Mouse (Mus musculus): Measurements from ENCODE around the gene Lrrc75a. TPM values are rescaled to one million over a fixed set of nuclear protein-coding genes. Genes with fewer than 3 reads are reported as not detected.

The Lrrc75a gene
- polyA plus RNA-seq, 1 experiment: 2.5 TPM

DNA sequence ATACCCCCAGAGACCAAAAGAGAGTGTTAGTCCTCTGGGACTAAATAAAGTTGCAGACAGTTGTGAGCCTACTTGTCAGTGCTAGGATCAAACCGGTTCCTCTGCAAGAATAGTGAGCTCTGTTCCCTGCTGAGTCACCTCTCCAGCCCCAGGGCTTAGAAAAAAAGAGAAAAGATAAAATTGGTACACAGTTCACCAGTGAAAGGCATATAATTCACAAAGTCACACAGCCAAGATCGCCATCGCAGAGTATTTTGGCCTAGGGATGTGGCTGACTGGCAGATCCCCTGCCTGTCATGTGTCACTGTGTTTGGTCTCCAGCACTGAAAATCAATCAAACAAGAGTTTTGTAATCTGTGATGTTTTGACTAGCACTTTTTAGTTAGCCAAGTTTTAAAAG, 80.0 kb downstream of the Lrrc75a start:
- 47% methylated on average over 3 of the region's 3 CpGs for WGBS

DNA sequence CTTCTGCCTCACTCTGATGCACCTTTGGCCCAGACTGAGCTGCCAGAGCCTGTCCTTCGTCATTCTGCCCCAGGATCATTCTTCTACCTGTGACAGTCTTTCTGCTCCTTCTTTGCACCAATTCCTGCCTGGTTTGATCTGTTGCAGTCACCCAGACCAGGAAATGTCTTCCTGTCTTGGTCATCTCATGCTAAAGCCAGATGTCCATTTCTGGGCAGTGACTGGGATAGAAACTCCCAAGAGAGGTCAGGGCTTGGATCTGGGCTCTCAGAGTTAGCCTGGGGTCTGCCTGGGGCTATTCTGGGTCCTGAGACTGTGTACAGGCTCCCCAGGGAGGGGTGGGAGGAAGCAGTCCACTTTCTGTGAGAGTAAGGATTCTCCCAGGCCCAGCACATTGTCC, 82.1 kb downstream of the Lrrc75a start:
- no peaks in the 10 kb centered on the region; the same call in 1 of the 2 replicates for H3K4me1 ChIP-seq (ENCODE audit: control insufficient read depth, insufficient read depth, low read length)
- 59% methylated on average over 1 of the region's 1 CpGs for WGBS
- no peak overlapping the region for H3K4me3 ChIP-seq (replicated peaks; ENCODE audit: control insufficient read depth, low read depth, low read length)
- no peak overlapping the region for H3K27ac ChIP-seq (ENCODE audit: control insufficient read depth, insufficient read depth, low read depth, low read length, poor library complexity)
- TF ChIP-seq POLR2A (IDR thresholded peaks at IDR 0.05; ENCODE audit: borderline replicate concordance, control insufficient read depth, low read depth, low read length) (no peak), CTCF (IDR thresholded peaks at IDR 0.05; ENCODE audit: control insufficient read depth, insufficient read depth, low read length) (no peak)

More for the DNA sequence above, 80.0 kb downstream of the Lrrc75a start:
- H3K27ac ChIP-seq (ENCODE audit: control insufficient read depth, insufficient read depth, low read depth, low read length, poor library complexity): no peak overlapping the region
- no peaks in the 10 kb centered on the region; the same call in 1 of the 2 replicates for H3K4me1 ChIP-seq (ENCODE audit: control insufficient read depth, insufficient read depth, low read length)
- H3K4me3 ChIP-seq (replicated peaks; ENCODE audit: control insufficient read depth, low read depth, low read length): no peak overlapping the region
- TF ChIP-seq POLR2A (IDR thresholded peaks at IDR 0.05; ENCODE audit: borderline replicate concordance, control insufficient read depth, low read depth, low read length): no peak
- no peak for TF ChIP-seq CTCF (IDR thresholded peaks at IDR 0.05; ENCODE audit: control insufficient read depth, insufficient read depth, low read length)

DNA sequence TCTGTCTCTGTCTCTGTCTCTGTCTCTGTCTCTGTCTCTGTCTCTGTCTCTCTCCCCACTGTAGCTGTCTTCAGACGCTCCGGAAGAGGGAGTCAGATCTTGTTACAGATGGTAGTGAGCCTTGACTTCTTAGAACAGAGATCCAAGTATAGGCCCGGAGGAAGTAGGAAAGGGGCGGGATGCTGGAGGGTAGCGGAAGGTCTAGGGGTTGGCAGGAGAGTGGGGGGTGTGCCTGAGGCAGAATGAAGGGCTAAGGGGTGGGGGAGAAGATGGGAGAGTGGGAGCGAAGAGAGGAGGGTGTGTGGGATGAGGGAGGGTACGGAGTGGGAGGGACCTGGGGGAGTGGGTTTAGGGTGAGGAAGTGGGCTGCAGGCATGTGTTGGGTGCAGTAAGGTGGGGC, 82.6 kb downstream of the Lrrc75a start:
- H3K4me3 ChIP-seq (replicated peaks; ENCODE audit: control insufficient read depth, low read depth, low read length): no peak overlapping the region
- WGBS: 64% methylated on average over 7 of the region's 7 CpGs
- TF ChIP-seq POLR2A (IDR thresholded peaks at IDR 0.05; ENCODE audit: borderline replicate concordance, control insufficient read depth, low read depth, low read length): no peak
- TF ChIP-seq CTCF (IDR thresholded peaks at IDR 0.05; ENCODE audit: control insufficient read depth, insufficient read depth, low read length): no peak
- H3K27ac ChIP-seq (ENCODE audit: control insufficient read depth, insufficient read depth, low read depth, low read length, poor library complexity): no peak overlapping the region
- no peaks in the 10 kb centered on the region; the same call in 1 of the 2 replicates for H3K4me1 ChIP-seq (ENCODE audit: control insufficient read depth, insufficient read depth, low read length)

DNA sequence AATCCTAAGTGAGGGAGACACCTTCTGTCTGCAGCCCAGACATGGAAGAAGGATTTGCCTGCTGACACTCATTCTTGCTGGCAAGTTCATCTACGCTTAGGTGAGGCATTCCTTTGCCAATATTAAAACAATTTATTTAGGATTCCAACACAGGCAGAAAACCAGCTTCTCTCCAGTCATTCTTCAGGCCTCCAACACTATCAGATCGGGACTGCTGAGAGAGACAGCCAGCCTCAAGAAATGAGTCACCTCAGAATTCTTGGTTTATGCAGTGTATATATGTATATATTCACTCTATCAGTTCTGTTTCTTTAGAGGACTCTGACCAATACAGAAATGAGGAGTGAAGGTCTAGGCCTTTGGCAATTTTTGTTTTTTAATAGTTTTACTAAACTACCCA, 84.7 kb downstream of the Lrrc75a start:
- H3K4me3 ChIP-seq (replicated peaks; ENCODE audit: control insufficient read depth, low read depth, low read length): no peak overlapping the region
- WGBS: 77% methylated on average over 2 of the region's 2 CpGs
- H3K4me1 ChIP-seq (ENCODE audit: control insufficient read depth, insufficient read depth, low read length): no peaks in the 10 kb centered on the region; the same call in 1 of the 2 replicates
- H3K27ac ChIP-seq (ENCODE audit: control insufficient read depth, insufficient read depth, low read depth, low read length, poor library complexity): no peak overlapping the region
- TF ChIP-seq POLR2A (IDR thresholded peaks at IDR 0.05; ENCODE audit: borderline replicate concordance, control insufficient read depth, low read depth, low read length): no peak
- no peak for TF ChIP-seq CTCF (IDR thresholded peaks at IDR 0.05; ENCODE audit: control insufficient read depth, insufficient read depth, low read length)

DNA sequence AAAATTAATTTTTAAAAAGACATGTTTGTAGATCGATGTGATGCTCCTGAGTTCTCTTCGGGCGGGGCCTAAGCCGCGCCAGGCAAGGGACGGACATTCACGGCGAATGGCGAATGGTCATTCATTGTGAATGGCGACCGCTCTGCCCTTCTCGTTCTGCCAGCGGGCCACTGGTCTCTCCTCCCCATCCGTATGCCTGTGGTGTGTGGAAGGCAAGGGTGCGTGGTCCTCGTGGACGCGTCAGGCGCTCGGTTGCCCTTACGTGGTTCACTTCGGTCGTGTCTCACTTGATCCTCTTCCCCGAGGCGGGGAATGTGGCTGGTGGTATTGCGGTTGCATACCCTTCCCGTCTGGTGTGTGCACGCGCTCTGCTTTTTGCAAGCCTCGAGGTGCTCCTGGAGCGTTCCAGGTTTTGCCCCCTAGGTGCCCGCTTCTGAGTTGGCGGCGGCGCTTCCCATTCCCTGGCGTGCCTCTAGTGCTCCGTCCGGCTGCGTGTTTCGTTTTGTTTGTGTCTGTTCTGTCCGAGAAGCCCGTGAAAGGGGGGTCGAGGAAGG, 87.8 kb downstream of the Lrrc75a start:
- TF ChIP-seq POLR2A (IDR thresholded peaks at IDR 0.05; ENCODE audit: borderline replicate concordance, control insufficient read depth, low read depth, low read length) (no peak), CTCF (IDR thresholded peaks at IDR 0.05; ENCODE audit: control insufficient read depth, insufficient read depth, low read length) (no peak)
- H3K27ac ChIP-seq (ENCODE audit: control insufficient read depth, insufficient read depth, low read depth, low read length, poor library complexity): no peak overlapping the region
- peak overlapping the region; percentile 49 for H3K4me3 ChIP-seq (replicated peaks; ENCODE audit: control insufficient read depth, low read depth, low read length)
- 49% methylated on average over 43 of the region's 43 CpGs for WGBS
- no peaks in the 10 kb centered on the region for H3K4me1 ChIP-seq (ENCODE audit: control insufficient read depth, insufficient read depth, low read length)

DNA sequence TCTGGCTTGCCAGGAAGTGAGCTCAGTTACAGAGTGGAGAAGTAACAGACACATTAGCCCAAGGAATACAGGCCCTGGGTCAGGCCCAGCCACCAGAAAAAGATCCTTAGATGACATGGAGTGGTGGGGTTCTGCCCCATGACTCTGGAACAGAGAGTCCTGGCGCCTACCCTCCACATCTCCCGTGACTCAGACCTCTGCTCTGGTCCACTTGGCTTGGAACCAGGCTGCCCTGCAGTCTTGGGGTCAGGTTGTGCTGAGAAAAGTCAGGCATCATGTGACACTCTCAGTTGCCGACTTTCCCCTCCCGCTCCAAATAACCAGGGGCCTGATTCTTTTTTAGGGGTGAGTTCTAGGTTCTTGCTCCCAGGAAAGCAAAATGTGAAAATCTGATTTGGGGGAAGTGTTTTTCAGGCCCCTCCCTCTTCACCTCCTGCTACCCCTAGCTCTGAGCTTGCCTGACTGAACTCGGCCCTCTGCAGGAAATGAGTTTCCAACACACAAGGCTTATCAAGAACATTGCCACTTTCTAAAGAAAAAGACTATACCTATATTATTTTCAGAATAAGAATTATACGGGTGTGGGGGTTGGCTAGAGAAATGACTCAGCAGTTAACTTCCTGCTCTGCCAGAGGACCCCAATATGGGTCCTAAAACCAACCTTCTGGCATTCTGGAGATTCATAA, 89.2 kb downstream of the Lrrc75a start:
- WGBS: 16% methylated on average over 6 of the region's 6 CpGs
- H3K4me3 ChIP-seq (replicated peaks; ENCODE audit: control insufficient read depth, low read depth, low read length): no peak overlapping the region
- no peak for TF ChIP-seq POLR2A (IDR thresholded peaks at IDR 0.05; ENCODE audit: borderline replicate concordance, control insufficient read depth, low read depth, low read length)
- TF ChIP-seq CTCF (IDR thresholded peaks at IDR 0.05; ENCODE audit: control insufficient read depth, insufficient read depth, low read length): no peak
- no peaks in the 10 kb centered on the region for H3K4me1 ChIP-seq (ENCODE audit: control insufficient read depth, insufficient read depth, low read length)
- no peak overlapping the region for H3K27ac ChIP-seq (ENCODE audit: control insufficient read depth, insufficient read depth, low read depth, low read length, poor library complexity)

DNA sequence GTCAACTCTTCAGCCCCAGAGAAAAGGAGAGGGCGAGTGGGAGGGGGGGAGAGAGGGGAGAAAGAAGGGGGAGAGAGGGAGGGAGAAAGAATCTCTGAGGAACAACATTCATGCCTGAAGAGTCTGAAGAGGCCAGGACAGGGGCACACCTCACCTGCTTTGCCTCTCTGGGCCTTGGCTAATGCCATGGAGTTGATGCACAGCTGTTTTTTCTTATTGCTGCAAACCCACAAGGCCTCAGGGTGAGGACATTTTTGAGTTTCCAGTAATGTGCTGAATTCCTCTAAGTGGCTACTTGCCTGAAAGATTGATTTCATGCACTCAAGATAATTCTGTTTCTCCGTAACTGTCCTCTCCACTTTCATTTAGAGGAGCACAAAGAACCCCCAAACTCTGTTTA, 90.2 kb downstream of the Lrrc75a start:
- 82% methylated on average over 2 of the region's 2 CpGs for WGBS

DNA sequence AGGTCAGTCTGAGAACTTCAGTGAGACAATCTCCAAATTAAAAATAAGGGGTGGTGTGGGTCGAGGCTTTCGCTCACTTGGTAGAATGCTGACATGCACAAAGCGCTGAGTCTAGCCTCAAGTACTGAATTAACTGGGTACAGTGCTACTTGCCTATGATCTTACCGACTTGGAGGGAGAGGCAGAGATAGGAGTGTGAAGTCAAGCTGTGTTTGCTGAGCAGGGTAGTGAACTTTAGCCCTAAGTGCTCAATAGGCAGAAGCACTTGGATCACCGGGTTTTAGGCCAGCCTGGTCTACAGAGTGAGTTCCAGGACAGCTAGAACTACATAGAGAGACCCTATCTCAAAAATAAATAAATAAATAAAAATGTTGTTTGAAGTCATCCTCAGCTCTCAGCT, 91.1 kb downstream of the Lrrc75a start:
- Histone ChIP-seq H3K4me1 (ENCODE audit: control insufficient read depth, insufficient read depth, low read length) (no peaks in the 10 kb centered on the region), H3K27ac (ENCODE audit: control insufficient read depth, insufficient read depth, low read depth, low read length, poor library complexity) (no peak overlapping the region), H3K4me3 (replicated peaks; ENCODE audit: control insufficient read depth, low read depth, low read length) (no peak overlapping the region)
- WGBS: 80% methylated on average over 5 of the region's 5 CpGs
- no peak for TF ChIP-seq CTCF (IDR thresholded peaks at IDR 0.05; ENCODE audit: control insufficient read depth, insufficient read depth, low read length)
- TF ChIP-seq POLR2A (IDR thresholded peaks at IDR 0.05; ENCODE audit: borderline replicate concordance, control insufficient read depth, low read depth, low read length): no peak

More for the DNA sequence above, 90.2 kb downstream of the Lrrc75a start:
- Histone ChIP-seq H3K27ac (ENCODE audit: control insufficient read depth, insufficient read depth, low read depth, low read length, poor library complexity) (no peak overlapping the region), H3K4me3 (replicated peaks; ENCODE audit: control insufficient read depth, low read depth, low read length) (no peak overlapping the region), H3K4me1 (ENCODE audit: control insufficient read depth, insufficient read depth, low read length) (no peaks in the 10 kb centered on the region)
- TF ChIP-seq CTCF (IDR thresholded peaks at IDR 0.05; ENCODE audit: control insufficient read depth, insufficient read depth, low read length) (no peak), POLR2A (IDR thresholded peaks at IDR 0.05; ENCODE audit: borderline replicate concordance, control insufficient read depth, low read depth, low read length) (no peak)

All from bone marrow, adult 2 months (tissue).